ENCODE assay signal across 27 mouse cellular contexts in genomic region chr4:15385200-15385903, GRCm38 (mm10).
DNase-seq lines count a peak whose midpoint lies in the region; ATAC-seq lines count a peak whose summit lies in the region.
"Had no signal": no experiment of that assay in that cellular context is flagged by ENCODE, and none has a peak within 500 bp of the region (broad histone marks: within the 10 kb centered on the region; RNA-seq: fewer than 3 reads in every experiment).

No protein-coding gene starts in this region.

- peak; percentile 65; the same call in 1 of the 2 replicates for ATAC-seq in hindbrain, embryonic 13.5 days (ENCODE audit: low FRiP score)
- ATAC-seq in neural tube, embryonic 12.5 days (ENCODE audit: low FRiP score, low read depth), result 0 out of 2 replicates have a peak, but pooled peaks have one; percentile 44
- ATAC-seq in midbrain, embryonic 15.5 days (replicated peaks), result peak; percentile 91
- ATAC-seq in megakaryocyte-erythroid progenitor cell, adult 5-6 weeks (replicated peaks; ENCODE audit: low FRiP score, low TSS enrichment, poor library complexity, severe bottlenecking), result no peak
- ATAC-seq in heart, embryonic 12.5 days (ENCODE audit: insufficient number of reproducible peaks, low FRiP score), result no peak
- ATAC-seq: liver, postnatal 0 days; lung, postnatal 0 days had no signal

- no peak overlapping the region for H3K27ac ChIP-seq in hindbrain, embryonic 13.5 days
- no peak overlapping the region for H3K27ac ChIP-seq in hindbrain, embryonic 10.5 days
- no peak overlapping the region for H3K27ac ChIP-seq in neural tube, embryonic 12.5 days
- H3K27ac ChIP-seq in midbrain, embryonic 15.5 days, result no peak overlapping the region
- no peak overlapping the region for H3K27ac ChIP-seq in heart, embryonic 12.5 days (ENCODE audit: poor library complexity, severe bottlenecking)
- H3K27ac ChIP-seq: embryonic facial prominence, embryonic 10.5 days; kidney, embryonic 15.5 days; limb, embryonic 12.5 days; macrophage; stomach, embryonic 15.5 days had no signal

- 65% methylated on average over 3 of the region's 3 CpGs for WGBS in hindbrain, embryonic 13.5 days
- WGBS in hindbrain, embryonic 10.5 days, result 82% methylated on average over 3 of the region's 3 CpGs
- 72% methylated on average over 3 of the region's 3 CpGs for WGBS in neural tube, embryonic 12.5 days
- WGBS in midbrain, embryonic 15.5 days, result 59% methylated on average over 3 of the region's 3 CpGs
- WGBS in heart, embryonic 12.5 days, result 69% methylated on average over 3 of the region's 3 CpGs

- H3K4me3 ChIP-seq in hindbrain, embryonic 13.5 days, result no peak overlapping the region
- no peak overlapping the region for H3K4me3 ChIP-seq in hindbrain, embryonic 10.5 days
- no peak overlapping the region for H3K4me3 ChIP-seq in neural tube, embryonic 12.5 days
- no peak overlapping the region for H3K4me3 ChIP-seq in midbrain, embryonic 15.5 days
- H3K4me3 ChIP-seq in heart, embryonic 12.5 days, result no peak overlapping the region
- H3K4me3 ChIP-seq: embryonic facial prominence, embryonic 10.5 days; kidney, embryonic 15.5 days; limb, embryonic 12.5 days; stomach, embryonic 15.5 days had no signal

- H3K27me3 ChIP-seq in hindbrain, embryonic 13.5 days, result no peaks in the 10 kb centered on the region
- H3K27me3 ChIP-seq in hindbrain, embryonic 10.5 days (ENCODE audit: insufficient read depth, poor library complexity, severe bottlenecking), result no peaks in the 10 kb centered on the region
- no peaks in the 10 kb centered on the region for H3K27me3 ChIP-seq in neural tube, embryonic 12.5 days (replicated peaks)
- H3K27me3 ChIP-seq in midbrain, embryonic 15.5 days (replicated peaks), result no peaks in the 10 kb centered on the region
- no peaks in the 10 kb centered on the region for H3K27me3 ChIP-seq in heart, embryonic 12.5 days (replicated peaks)
- H3K27me3 ChIP-seq: kidney, embryonic 15.5 days; limb, embryonic 12.5 days; stomach, embryonic 15.5 days had no signal

- no peak overlapping the region for H3K4me2 ChIP-seq in hindbrain, embryonic 13.5 days
- H3K4me2 ChIP-seq in neural tube, embryonic 12.5 days (replicated peaks), result no peak overlapping the region
- no peak overlapping the region for H3K4me2 ChIP-seq in midbrain, embryonic 15.5 days
- H3K4me2 ChIP-seq in heart, embryonic 12.5 days, result no peak overlapping the region
- H3K4me2 ChIP-seq: heart, embryonic 11.5 days; kidney, embryonic 15.5 days; limb, embryonic 12.5 days; liver, embryonic 11.5 days; stomach, embryonic 15.5 days had no signal

- DNase-seq in hindbrain, embryonic 10.5 days (ENCODE audit: low spot score), result no peak
- no peak for DNase-seq in neural tube, embryonic 10.5 days (ENCODE audit: extremely low spot score, low spot score)
- no peak for DNase-seq in thymus, postnatal 25 days
- DNase-seq: adrenal gland, postnatal 14 days; cerebellum, adult 11 months; cerebellum, adult 9-11 months; gastrocnemius, postnatal 14 days; heart, adult 11 months; heart, postnatal 10 days; kidney, adult 11 months; kidney, postnatal 36 days; layer of hippocampus, postnatal 36 days; liver, postnatal 0 days; right cerebral cortex, postnatal 4 days had no signal

- H3K9me3 ChIP-seq in hindbrain, embryonic 13.5 days, result no peaks in the 10 kb centered on the region
- no peaks in the 10 kb centered on the region for H3K9me3 ChIP-seq in hindbrain, embryonic 10.5 days
- no peaks in the 10 kb centered on the region for H3K9me3 ChIP-seq in neural tube, embryonic 12.5 days
- no peaks in the 10 kb centered on the region for H3K9me3 ChIP-seq in midbrain, embryonic 15.5 days
- no peaks in the 10 kb centered on the region for H3K9me3 ChIP-seq in heart, embryonic 12.5 days (replicated peaks)
- H3K9me3 ChIP-seq: embryonic facial prominence, embryonic 10.5 days; kidney, embryonic 15.5 days; limb, embryonic 12.5 days; stomach, embryonic 15.5 days had no signal

- no peaks in the 10 kb centered on the region for H3K4me1 ChIP-seq in hindbrain, embryonic 13.5 days (replicated peaks)
- no peaks in the 10 kb centered on the region for H3K4me1 ChIP-seq in hindbrain, embryonic 10.5 days (replicated peaks)
- no peaks in the 10 kb centered on the region for H3K4me1 ChIP-seq in neural tube, embryonic 12.5 days
- H3K4me1 ChIP-seq in midbrain, embryonic 15.5 days, result no peaks in the 10 kb centered on the region
- no peaks in the 10 kb centered on the region for H3K4me1 ChIP-seq in heart, embryonic 12.5 days (replicated peaks)
- H3K4me1 ChIP-seq: embryonic facial prominence, embryonic 10.5 days; kidney, embryonic 15.5 days; limb, embryonic 12.5 days; stomach, embryonic 15.5 days had no signal

- no peak overlapping the region for H3K9ac ChIP-seq in hindbrain, embryonic 13.5 days
- no peak overlapping the region for H3K9ac ChIP-seq in neural tube, embryonic 12.5 days
- no peak overlapping the region for H3K9ac ChIP-seq in midbrain, embryonic 15.5 days
- H3K9ac ChIP-seq in heart, embryonic 12.5 days, result no peak overlapping the region
- H3K9ac ChIP-seq: kidney, embryonic 15.5 days; limb, embryonic 12.5 days; liver, postnatal 0 days; stomach, embryonic 15.5 days had no signal

- no peaks in the 10 kb centered on the region for H3K36me3 ChIP-seq in hindbrain, embryonic 13.5 days
- no peaks in the 10 kb centered on the region for H3K36me3 ChIP-seq in hindbrain, embryonic 10.5 days
- H3K36me3 ChIP-seq in neural tube, embryonic 12.5 days, result no peaks in the 10 kb centered on the region
- no peaks in the 10 kb centered on the region for H3K36me3 ChIP-seq in midbrain, embryonic 15.5 days (replicated peaks)
- H3K36me3 ChIP-seq in heart, embryonic 12.5 days, result no peaks in the 10 kb centered on the region
- H3K36me3 ChIP-seq: embryonic facial prominence, embryonic 10.5 days; kidney, embryonic 15.5 days; limb, embryonic 12.5 days; stomach, embryonic 15.5 days had no signal

Comparison
In these comparisons a context has a peak if more than half of its experiments do, and no peak if none do; other contexts are left out.
1. ATAC-seq: peak in hindbrain, embryonic 13.5 days (single experiment), neural tube, embryonic 12.5 days (single experiment) and midbrain, embryonic 15.5 days (single experiment); none in megakaryocyte-erythroid progenitor cell, adult 5-6 weeks (single experiment) and heart, embryonic 12.5 days (single experiment).